Mouse (Mus musculus) small intestine, adult 2 months (tissue): ENCODE data around the gene Fam81a.

Experiments
- CTCF ChIP-seq: fragments of 200-500 bp; IDR thresholded peaks from 2 replicates; pipeline ENCODE4 v1.5.1; 2012; ENCODE audit warnings: low read depth, mild to moderate bottlenecking, control low read depth, inconsistent platforms, low read length, moderate library complexity, mixed read lengths; ENCODE audit not compliant: insufficient replicate concordance, insufficient read length; ENCODE audit errors: extremely low read depth
- POLR2A ChIP-seq: fragments of 200-500 bp; IDR thresholded peaks from 2 replicates; pipeline ENCODE4 v1.6.1; 2012; ENCODE audit warnings: low read depth, mild to moderate bottlenecking, control low read depth, inconsistent platforms, low read length, moderate library complexity

GRCm38 (mm10) chr9:70082357-70083204 is 59.8 kb downstream of the Fam81a start:
- TF ChIP-seq POLR2A (no peak), CTCF (no peak)
